Mouse (Mus musculus) hindbrain, embryonic 11.5 days (tissue): ENCODE measurements at regions not wholly inside any gene's neighbourhood (a gene's known extent, or its start where the extent isn't known, plus 50 kb on each side); places are given as distances from the start of the nearest gene placed in this dataset.

Experiments used
- ATAC-seq: fragments of 200-750 bp; cut with Nextera tagmentation; 2 replicates; pipeline ENCODE4 v1.8.0; 2017; ENCODE audit warnings: mild to moderate bottlenecking, moderate TSS enrichment, moderate library complexity; ENCODE audit not compliant: low FRiP score
- DNase-seq: peaks from one replicate; pipeline ENCODE4 v3.0.0-alpha.2; 2015; ENCODE audit warnings: low spot score
- H3K27ac ChIP-seq: fragments of 300-500 bp; sonication (generic); 2 replicates; pipeline ENCODE4 v1.5.1; 2014; ENCODE audit warnings: mild to moderate bottlenecking, low read depth, low read length
- H3K27me3 ChIP-seq: fragments of 300-500 bp; sonication (generic); 2 replicates; pipeline ENCODE4 v1.6.1; 2014; ENCODE audit warnings: mild to moderate bottlenecking, low read length, moderate library complexity, mixed read lengths; ENCODE audit not compliant: control insufficient read depth, insufficient read depth
- H3K36me3 ChIP-seq: fragments of 300-500 bp; sonication (generic); 2 replicates; pipeline ENCODE4 v1.6.1; 2014; ENCODE audit warnings: mild to moderate bottlenecking, low read length, moderate library complexity, mixed read lengths; ENCODE audit not compliant: control insufficient read depth, insufficient read depth
- H3K4me1 ChIP-seq: fragments of 300-500 bp; sonication (generic); replicated peaks from 2 replicates; pipeline ENCODE4 v1.6.1; 2014; ENCODE audit warnings: low read length, mixed read lengths; ENCODE audit not compliant: control insufficient read depth, insufficient read depth
- H3K4me2 ChIP-seq: fragments of 300-500 bp; sonication (generic); replicated peaks from 2 replicates; pipeline ENCODE4 v1.6.1; 2014; ENCODE audit warnings: mild to moderate bottlenecking, low read depth, low read length
- H3K4me3 ChIP-seq: fragments of 300-500 bp; sonication (generic); 2 replicates; pipeline ENCODE4 v1.5.1; 2014; ENCODE audit warnings: low read depth, low read length
- H3K9ac ChIP-seq: fragments of 300-500 bp; sonication (generic); 2 replicates; pipeline ENCODE4 v1.6.1; 2014; ENCODE audit warnings: low read depth, low read length
- H3K9me3 ChIP-seq: fragments of 300-500 bp; sonication (generic); 2 replicates; pipeline ENCODE4 v1.6.1; 2016; ENCODE audit warnings: low read length; ENCODE audit not compliant: control insufficient read depth
- WGBS: fragments of 180-500 bp; shearing (Covaris S2); extraction: QIAGEN DNeasy Blood & Tissue Kit; methylation state at CpG from one replicate; pipeline ENCODE4 v1.1.7; 2014; 5-methylcytosine and 5-hydroxymethylcytosine counted together

DNA sequence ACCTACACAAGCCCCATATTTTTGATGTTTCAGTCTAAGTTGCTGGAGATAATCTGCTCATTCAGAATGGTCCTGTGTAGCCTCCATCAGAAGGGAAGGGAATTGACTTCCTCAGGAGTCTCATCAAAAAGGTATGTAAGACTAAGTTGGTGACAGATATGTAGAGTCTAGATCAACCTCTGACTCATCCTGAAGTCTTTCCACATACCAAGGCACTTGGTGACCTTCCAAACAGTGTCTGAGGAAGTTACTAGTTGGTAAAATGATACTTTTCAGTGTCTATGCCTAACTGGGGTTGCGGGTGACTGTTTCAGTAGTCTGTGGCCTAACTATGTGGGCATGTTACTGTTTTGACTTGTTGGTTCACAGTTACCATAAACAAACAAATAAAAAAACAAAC lies 133.0 kb upstream of the Plcb4 start:
- H3K27me3 ChIP-seq: no peaks in the 10 kb centered on the region
- ATAC-seq: no peak
- no peak overlapping the region for H3K4me2 ChIP-seq
- H3K9me3 ChIP-seq: no peaks in the 10 kb centered on the region
- no peak overlapping the region for H3K4me3 ChIP-seq
- no peak overlapping the region for H3K9ac ChIP-seq
- no peaks in the 10 kb centered on the region for H3K4me1 ChIP-seq
- H3K36me3 ChIP-seq: no peaks in the 10 kb centered on the region
- H3K27ac ChIP-seq: no peak overlapping the region
- DNase-seq: no peak
- 97% methylated on average over 1 of the region's 1 CpGs for WGBS

DNA sequence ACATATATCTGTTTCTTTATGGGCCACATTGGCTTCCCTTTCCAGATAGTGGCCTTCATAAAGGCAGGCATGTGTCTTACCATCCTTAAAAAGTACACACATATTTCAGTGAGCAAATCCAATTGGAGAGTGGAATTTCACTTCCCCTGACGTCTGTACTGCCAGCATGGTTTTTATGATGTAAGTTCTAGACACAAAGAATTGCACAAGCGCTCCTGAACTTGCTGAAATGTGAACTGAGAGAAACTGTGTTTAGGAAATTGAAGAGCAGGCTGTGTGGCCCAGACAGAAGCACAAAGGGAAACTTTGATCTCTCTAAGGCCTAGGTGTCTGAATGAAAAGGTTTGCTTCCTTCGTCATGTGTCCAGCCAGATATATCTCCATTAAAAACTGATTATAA lies 129.2 kb upstream of the Plcb4 start:
- 80% methylated on average over 3 of the region's 3 CpGs for WGBS

DNA sequence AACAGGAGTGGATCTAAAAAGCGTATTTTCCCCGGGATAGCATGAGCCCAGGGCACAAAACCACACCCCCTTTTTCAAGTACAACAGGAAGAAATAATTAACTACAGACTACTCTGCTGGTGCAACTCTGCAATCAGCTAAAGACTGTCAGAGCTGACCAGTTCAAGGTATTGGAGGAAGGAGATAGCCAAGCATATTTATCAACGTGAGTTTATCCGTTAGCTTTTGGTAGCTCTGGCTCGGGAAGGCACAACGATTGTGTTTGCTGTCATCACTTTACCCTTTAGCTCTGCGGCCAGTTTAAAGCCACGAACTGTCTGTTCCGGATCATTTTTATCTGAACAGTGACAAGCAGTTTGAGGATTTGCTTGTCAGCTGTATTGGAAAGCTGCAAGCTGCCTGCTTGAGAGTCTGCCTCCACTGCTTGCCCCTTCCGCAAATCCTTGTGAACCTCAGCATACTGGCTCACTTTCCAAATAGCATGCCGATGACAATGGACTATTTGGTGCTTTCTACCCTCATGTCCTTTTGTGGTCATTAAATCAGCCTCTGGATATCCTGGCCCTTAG lies 122.4 kb upstream of the Plcb4 start:
- no peak for ATAC-seq

More for the DNA sequence above, 129.2 kb upstream of the Plcb4 start:
- no peaks in the 10 kb centered on the region for H3K4me1 ChIP-seq
- H3K4me2 ChIP-seq: no peak overlapping the region
- H3K9me3 ChIP-seq: no peaks in the 10 kb centered on the region
- no peak overlapping the region for H3K27ac ChIP-seq
- ATAC-seq: no peak
- H3K9ac ChIP-seq: no peak overlapping the region
- H3K4me3 ChIP-seq: no peak overlapping the region
- H3K27me3 ChIP-seq: no peaks in the 10 kb centered on the region
- DNase-seq: no peak
- H3K36me3 ChIP-seq: no peaks in the 10 kb centered on the region

DNA sequence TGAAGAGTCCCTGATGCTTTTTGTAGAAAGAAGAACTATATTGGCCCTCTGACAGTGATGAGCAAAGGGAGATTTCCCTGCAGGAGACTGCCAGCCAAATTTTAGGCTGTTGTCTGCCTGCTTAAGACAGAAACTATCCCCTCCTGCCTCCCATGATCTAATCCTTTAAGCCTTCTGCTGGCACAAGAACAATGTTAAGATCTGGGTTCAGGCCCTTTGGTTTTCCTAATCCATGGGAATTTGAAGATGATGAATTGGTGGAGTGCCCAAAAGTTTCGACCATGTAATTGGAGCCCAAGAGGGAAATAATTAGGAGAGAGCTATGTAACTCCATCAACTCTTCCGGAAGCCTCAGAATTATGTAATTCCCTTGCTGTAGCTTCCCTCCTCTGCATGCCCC lies 120.8 kb upstream of the Plcb4 start:
- H3K27ac ChIP-seq: no peak overlapping the region
- no peaks in the 10 kb centered on the region for H3K9me3 ChIP-seq
- no peaks in the 10 kb centered on the region for H3K36me3 ChIP-seq
- H3K27me3 ChIP-seq: no peaks in the 10 kb centered on the region
- 75% methylated on average over 2 of the region's 2 CpGs for WGBS
- no peak for DNase-seq
- H3K4me2 ChIP-seq: no peak overlapping the region
- H3K4me3 ChIP-seq: no peak overlapping the region
- no peak overlapping the region for H3K9ac ChIP-seq
- ATAC-seq: no peak
- H3K4me1 ChIP-seq: no peaks in the 10 kb centered on the region

More for the DNA sequence above, 122.4 kb upstream of the Plcb4 start:
- Histone ChIP-seq H3K9me3 (no peaks in the 10 kb centered on the region), H3K27me3 (no peaks in the 10 kb centered on the region), H3K9ac (no peak overlapping the region), H3K27ac (no peak overlapping the region), H3K36me3 (no peaks in the 10 kb centered on the region), H3K4me2 (no peak overlapping the region), H3K4me1 (no peaks in the 10 kb centered on the region), H3K4me3 (no peak overlapping the region)
- no peak for DNase-seq
- 83% methylated on average over 11 of the region's 11 CpGs for WGBS

DNA sequence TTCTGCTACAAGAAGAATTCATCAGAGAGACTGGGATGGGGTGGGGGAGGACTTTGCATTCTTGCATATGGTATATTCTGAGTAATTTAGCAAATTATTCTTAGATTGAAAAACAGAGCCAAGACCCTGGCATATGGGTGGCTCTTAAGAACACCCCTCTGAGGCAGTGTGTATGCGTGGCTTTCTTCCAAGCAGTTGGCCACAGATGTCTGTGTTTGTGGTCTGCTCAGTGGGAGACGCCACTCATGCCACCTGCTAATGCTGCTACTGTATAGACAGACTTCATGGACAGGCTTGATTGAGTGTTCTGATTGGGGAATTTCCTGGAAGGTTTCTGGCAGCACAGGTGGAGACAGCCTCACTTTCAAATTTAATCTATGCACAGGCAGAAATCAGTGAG lies 117.8 kb upstream of the Plcb4 start:
- Histone ChIP-seq H3K27me3 (no peaks in the 10 kb centered on the region), H3K36me3 (no peaks in the 10 kb centered on the region), H3K4me1 (no peaks in the 10 kb centered on the region), H3K4me3 (no peak overlapping the region), H3K9me3 (no peaks in the 10 kb centered on the region), H3K4me2 (no peak overlapping the region), H3K27ac (no peak overlapping the region), H3K9ac (no peak overlapping the region)
- ATAC-seq: no peak
- 89% methylated on average over 2 of the region's 2 CpGs for WGBS
- no peak for DNase-seq

DNA sequence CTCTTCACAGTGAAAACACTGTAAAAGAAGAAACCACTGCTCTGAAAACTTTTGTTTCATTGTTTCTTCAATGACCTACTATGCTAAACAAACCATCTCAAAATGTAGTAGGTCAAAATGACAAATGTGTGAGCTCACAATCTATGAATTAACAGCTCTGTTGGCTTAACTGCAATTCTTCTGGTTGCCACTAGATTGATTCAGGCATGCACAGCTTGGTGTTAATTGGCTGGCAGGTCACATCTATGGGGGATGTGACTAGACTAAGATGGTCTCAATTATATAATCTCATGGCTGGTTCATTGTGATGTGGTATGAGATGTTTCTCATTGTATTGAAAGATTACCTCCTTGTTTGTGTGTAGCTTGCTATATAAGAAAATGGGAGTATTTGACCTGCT lies 116.9 kb upstream of the Plcb4 start:
- Histone ChIP-seq H3K4me3 (no peak overlapping the region), H3K9me3 (no peaks in the 10 kb centered on the region), H3K36me3 (no peaks in the 10 kb centered on the region), H3K27ac (no peak overlapping the region), H3K4me2 (no peak overlapping the region), H3K27me3 (no peaks in the 10 kb centered on the region), H3K9ac (no peak overlapping the region), H3K4me1 (no peaks in the 10 kb centered on the region)
- DNase-seq: no peak
- no peak for ATAC-seq

DNA sequence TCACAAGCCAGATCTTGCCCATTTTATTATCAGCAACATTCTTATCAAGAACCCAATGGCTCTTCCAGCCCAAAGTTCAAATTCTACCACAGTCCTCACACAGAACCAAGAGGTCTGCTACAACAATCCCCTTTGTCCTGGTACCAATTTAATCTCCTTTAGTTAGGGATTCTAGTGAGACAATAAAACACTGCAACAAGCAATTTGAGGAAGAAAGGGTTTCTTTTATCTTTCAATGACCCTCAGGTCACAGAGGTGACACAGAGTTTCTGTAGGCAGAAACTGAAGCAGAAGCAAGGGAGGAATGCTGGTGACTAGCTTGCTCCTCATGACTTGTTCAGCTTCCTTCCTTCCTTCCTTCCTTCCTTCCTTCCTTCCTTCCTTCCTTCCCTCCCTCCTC lies 113.9 kb upstream of the Plcb4 start:
- H3K4me1 ChIP-seq: no peaks in the 10 kb centered on the region
- H3K36me3 ChIP-seq: no peaks in the 10 kb centered on the region
- H3K4me3 ChIP-seq: no peak overlapping the region
- ATAC-seq: no peak
- H3K9me3 ChIP-seq: no peaks in the 10 kb centered on the region
- no peak for DNase-seq
- no peak overlapping the region for H3K4me2 ChIP-seq
- H3K9ac ChIP-seq: no peak overlapping the region
- H3K27me3 ChIP-seq: no peaks in the 10 kb centered on the region
- H3K27ac ChIP-seq: no peak overlapping the region

DNA sequence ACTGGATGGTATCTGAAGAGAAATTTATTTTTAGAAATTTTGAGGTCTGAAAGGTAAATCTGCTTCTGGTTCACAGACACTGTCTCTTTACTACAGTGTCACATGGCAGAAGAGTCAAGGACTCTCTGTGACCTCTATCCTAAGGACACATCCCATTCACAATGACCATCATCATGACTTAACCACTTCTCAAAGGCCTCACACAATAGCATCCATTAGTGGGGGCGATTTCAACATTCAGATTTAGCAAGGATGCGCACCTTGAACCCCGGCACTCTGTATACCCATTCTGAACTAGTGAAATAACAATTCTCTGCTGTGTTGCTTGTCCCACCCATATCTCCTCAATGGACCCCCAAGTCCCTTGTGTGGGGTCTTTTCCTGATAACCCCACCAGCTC lies 110.8 kb upstream of the Plcb4 start:
- Histone ChIP-seq H3K27ac (no peak overlapping the region), H3K9ac (no peak overlapping the region), H3K27me3 (no peaks in the 10 kb centered on the region), H3K9me3 (no peaks in the 10 kb centered on the region), H3K4me3 (no peak overlapping the region), H3K4me2 (no peak overlapping the region), H3K36me3 (no peaks in the 10 kb centered on the region), H3K4me1 (no peaks in the 10 kb centered on the region)
- ATAC-seq (no peak), DNase-seq (no peak)
- WGBS: 85% methylated on average over 3 of the region's 3 CpGs

DNA sequence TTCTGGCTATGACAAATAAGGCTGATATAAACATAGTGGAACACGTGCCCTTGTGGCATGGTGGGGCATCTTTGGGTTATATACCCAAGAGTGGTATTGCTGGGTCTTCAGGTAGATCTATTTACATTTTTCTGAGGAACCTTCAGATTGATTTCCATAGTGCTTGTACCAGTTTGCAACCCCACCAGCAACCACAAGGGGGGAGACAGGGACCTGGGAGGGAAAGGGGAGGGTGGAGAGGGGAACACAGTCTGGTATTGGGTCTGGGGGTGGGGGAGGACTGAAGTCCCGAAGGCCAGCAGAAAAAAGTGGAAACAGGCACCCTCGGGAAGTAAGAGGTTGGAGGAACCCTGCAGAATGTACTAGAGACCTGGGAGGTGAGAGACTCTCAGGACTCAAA lies 105.8 kb upstream of the Plcb4 start:
- WGBS: 62% methylated on average over 3 of the region's 3 CpGs
- Histone ChIP-seq H3K4me1 (no peaks in the 10 kb centered on the region), H3K9me3 (no peaks in the 10 kb centered on the region), H3K4me3 (no peak overlapping the region), H3K9ac (no peak overlapping the region), H3K4me2 (no peak overlapping the region), H3K27ac (no peak overlapping the region), H3K27me3 (no peaks in the 10 kb centered on the region), H3K36me3 (no peaks in the 10 kb centered on the region)
- DNase-seq (no peak), ATAC-seq (no peak)
